Mouse (Mus musculus) bone marrow, adult 2 months (tissue): ENCODE data around the gene Zfp61. TPM values are rescaled to one million over a fixed set of nuclear protein-coding genes. Genes with fewer than 3 reads are reported as not detected.
"Not testable (repeated sequence)": the region's sequence is repeated elsewhere in the genome, so short reads cannot be mapped to it uniquely, and the experiment has no call there.

Experiments
- H3K27ac ChIP-seq: fragments of 200-500 bp; 2 replicates; pipeline ENCODE4 v1.5.1; 2012; ENCODE audit warnings: low read depth, mild to moderate bottlenecking, control low read depth, inconsistent platforms, low read length; ENCODE audit not compliant: control insufficient read depth, poor library complexity, insufficient read depth
- H3K4me1 ChIP-seq: fragments of 200-500 bp; 2 replicates; pipeline ENCODE4 v1.6.1; 2011; ENCODE audit warnings: low read length; ENCODE audit not compliant: control insufficient read depth, insufficient read depth
- H3K4me3 ChIP-seq: fragments of 200-500 bp; replicated peaks from 2 replicates; pipeline ENCODE3; 2011; ENCODE audit warnings: mild to moderate bottlenecking, low read depth, low read length, control low read depth; ENCODE audit not compliant: control insufficient read depth
- CTCF ChIP-seq: fragments of 200-500 bp; IDR thresholded peaks from 2 replicates; pipeline ENCODE4 v1.5.1; 2011; ENCODE audit warnings: low read length, control low read depth; ENCODE audit not compliant: control insufficient read depth, insufficient read depth
- POLR2A ChIP-seq: fragments of 200-500 bp; IDR thresholded peaks from 2 replicates; pipeline ENCODE4 v1.6.1; 2011; ENCODE audit warnings: low read depth, mild to moderate bottlenecking, control low read depth, low read length, borderline replicate concordance; ENCODE audit not compliant: control insufficient read depth
- WGBS: fragments of 180-500 bp; shearing (Covaris S2); methylation state at CpG from one replicate; pipeline ENCODE4 v1.1.7; 2018; 5-methylcytosine and 5-hydroxymethylcytosine counted together
- polyA plus RNA-seq: library from polyadenylated mRNA; stranded (reverse); fragments of >200 nt; gene quantifications from 2 replicates; pipeline ENCODE4 v1.2.4, GENCODE M21; 2011; ENCODE audit warnings: low replicate concordance; ENCODE audit not compliant: missing spikeins, insufficient read depth, insufficient read length

The Zfp61 gene
- polyA plus RNA-seq, 1 experiment = 14.4 TPM

DNA sequence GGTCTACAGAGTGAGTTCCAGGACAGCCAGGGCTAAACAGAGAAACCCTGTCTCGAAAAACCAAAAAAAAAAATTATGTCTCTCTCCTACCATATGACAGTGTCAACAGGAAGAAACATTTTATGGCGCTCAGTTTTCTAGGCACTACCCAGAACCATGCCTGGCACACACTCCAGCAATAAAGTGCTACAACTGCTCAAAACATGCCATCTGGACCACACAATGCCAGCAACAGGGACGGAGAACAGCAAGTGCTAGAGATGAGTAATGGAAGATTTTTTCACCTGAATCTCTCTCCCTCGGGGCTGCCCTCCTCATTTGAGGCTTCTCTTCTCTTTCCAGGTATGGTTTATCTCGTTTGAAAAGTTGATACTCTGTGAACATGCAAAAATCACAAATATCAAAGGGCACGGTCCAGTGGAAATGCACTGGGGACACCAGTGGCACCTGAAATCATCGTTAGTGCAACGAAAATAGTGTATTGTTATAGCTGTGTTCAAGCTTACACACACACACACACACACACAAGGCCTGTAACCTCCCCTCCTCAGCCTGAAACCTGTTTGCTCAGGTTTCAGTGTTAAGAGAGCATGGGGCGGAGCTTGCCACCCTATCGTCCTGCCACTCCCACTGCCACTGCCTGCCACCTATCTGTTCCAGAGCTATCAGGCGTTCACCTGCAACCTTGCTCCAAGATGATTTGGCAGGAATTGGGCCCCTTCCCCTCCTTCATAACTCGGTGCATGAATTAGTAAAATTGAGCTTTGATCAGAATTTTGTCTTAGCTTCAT lies 7.8 kb downstream of the Zfp61 start:
- no peak overlapping the region for H3K4me3 ChIP-seq
- WGBS = 82% methylated on average over 12 of the region's 12 CpGs
- no peaks in the 10 kb centered on the region for H3K4me1 ChIP-seq
- TF ChIP-seq CTCF (no peak), POLR2A (no peak)
- H3K27ac ChIP-seq = no peak overlapping the region

DNA sequence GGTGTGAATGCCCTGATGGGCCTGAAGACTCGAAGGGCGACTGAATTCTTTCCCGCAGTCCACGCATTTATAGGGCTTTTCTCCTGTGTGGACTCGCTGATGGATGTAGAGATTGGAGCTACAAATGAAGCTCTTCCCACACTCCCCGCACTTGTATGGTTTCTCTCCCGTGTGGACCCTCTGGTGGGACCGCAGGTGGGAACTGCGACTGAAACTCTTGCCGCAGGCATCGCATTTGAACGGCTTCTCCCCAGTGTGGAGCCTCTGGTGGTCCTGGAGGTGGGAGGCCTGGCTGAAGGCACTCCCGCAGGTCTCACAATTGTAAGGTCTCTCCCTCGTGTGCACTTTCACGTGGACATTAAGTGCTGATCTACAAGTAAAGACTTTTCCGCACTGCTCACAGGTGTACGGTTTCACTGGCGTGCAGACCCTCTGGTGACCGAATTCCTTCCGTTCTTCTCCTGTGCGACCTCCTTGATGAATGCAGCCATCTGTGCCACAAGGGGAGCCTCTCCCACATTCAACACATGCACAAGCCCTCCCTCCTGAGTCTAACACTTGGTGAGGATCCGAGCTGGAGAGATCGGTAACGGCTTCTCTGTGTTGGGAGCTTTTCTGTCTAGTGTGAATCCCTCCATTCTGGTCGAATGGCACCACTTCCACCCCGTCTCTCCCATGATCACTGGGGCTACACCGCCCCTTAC lies 9.5 kb downstream of the Zfp61 start:
- no peak overlapping the region for H3K27ac ChIP-seq
- TF ChIP-seq POLR2A (no peak), CTCF (no peak)
- no peaks in the 10 kb centered on the region for H3K4me1 ChIP-seq
- no peak overlapping the region for H3K4me3 ChIP-seq
- 90% methylated on average over 27 of the region's 27 CpGs for WGBS

DNA sequence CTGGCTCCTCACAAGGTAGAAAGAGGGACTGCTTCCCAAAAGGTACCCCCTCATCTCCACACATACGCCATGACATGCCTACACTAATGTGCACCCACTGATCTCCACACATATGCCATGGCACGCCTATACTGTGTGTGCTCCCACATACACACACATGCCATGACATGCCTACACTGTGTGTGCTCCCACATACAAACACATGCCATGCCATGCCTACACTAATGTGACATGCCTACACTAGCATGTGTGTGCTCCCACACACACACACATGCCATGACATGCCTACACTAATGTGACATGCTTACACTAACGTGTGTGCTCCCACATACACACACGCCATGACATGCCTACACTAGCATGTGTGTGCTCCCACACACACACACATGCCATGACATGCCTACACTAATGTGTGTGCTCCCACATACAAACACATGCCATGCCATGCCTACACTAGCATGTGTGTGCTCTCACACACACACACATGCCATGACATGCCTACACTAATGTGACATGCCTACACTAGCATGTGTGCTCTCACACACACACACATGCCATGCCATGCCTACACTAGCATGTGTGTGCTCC lies 10.8 kb downstream of the Zfp61 start:
- WGBS = 90% methylated on average over 4 of the region's 4 CpGs
- no peaks in the 10 kb centered on the region for H3K4me1 ChIP-seq

DNA sequence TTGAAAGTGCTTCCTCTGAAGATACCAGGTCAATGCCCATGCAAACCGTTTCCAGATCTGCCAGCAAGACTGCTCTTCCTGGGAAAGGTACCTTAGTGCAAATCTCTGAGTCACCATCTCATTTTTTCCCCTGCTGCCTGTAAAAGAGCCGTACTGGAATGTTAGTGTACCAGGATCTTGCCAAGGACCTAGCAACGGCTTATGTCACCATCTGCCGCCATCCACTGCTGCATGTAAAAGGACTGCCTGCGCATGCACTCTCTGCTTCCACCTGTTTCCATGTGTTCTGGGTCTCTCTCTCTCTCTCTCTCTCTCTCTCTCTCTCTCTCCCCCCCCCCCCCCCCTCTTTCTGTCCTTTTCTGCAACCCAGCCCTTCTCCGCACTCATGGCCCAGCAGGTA lies 12.5 kb downstream of the Zfp61 start:
- TF ChIP-seq POLR2A = no peak
- no peak for TF ChIP-seq CTCF
- Histone ChIP-seq H3K27ac (no peak overlapping the region), H3K4me3 (no peak overlapping the region), H3K4me1 (no peaks in the 10 kb centered on the region)
- WGBS = 88% methylated on average over 6 of the region's 6 CpGs

More for the DNA sequence above, 10.8 kb downstream of the Zfp61 start:
- Histone ChIP-seq H3K27ac (no peak overlapping the region), H3K4me3 (no peak overlapping the region)
- no peak for TF ChIP-seq CTCF
- no peak for TF ChIP-seq POLR2A

DNA sequence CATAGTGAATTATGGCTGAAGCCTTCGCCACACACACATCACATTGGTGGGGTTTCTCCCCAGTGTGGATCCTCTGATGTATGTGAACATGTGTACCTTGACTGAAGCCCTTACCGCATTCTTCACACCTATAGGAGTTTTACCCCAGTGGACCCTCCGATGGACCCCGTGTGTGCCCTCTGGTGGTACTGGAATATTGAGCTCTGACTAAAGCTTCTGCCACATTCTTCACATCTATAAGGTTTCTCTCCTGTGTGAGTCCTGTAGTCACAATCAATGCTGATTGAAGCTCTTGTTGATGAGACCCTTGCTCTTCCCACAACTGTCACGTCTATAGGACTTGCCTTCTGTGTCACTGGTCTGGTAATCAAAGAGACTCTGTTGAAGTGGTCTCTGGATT lies 13.4 kb downstream of the Zfp61 start:
- no peaks in the 10 kb centered on the region for H3K4me1 ChIP-seq
- TF ChIP-seq POLR2A (no peak), CTCF (no peak)
- H3K4me3 ChIP-seq = no peak overlapping the region
- 75% methylated on average over 5 of the region's 5 CpGs for WGBS
- H3K27ac ChIP-seq = no peak overlapping the region

DNA sequence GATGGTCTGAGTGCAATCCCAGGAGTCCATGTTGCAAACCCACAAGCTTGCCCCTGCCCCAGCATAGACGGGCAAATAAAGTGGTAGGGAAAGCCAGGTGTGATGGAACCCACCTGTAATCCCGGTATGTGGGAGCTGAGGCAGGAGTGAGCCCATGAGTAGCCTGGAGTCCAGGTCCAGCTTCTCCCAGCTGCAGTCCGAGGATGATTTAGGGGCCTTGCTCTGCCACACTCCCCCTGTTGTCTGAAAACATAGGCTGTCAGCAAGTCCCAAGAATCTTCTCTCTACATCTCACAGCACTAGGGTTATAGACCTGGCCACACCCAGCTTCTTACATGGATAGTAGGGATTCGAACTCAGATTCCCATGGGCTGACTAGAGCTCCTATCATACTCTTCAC lies 14.1 kb downstream of the Zfp61 start:
- TF ChIP-seq CTCF (no peak), POLR2A (no peak)
- no peak overlapping the region for H3K27ac ChIP-seq
- WGBS = 71% methylated on average over 4 of the region's 4 CpGs
- H3K4me3 ChIP-seq = no peak overlapping the region
- H3K4me1 ChIP-seq = no peaks in the 10 kb centered on the region

DNA sequence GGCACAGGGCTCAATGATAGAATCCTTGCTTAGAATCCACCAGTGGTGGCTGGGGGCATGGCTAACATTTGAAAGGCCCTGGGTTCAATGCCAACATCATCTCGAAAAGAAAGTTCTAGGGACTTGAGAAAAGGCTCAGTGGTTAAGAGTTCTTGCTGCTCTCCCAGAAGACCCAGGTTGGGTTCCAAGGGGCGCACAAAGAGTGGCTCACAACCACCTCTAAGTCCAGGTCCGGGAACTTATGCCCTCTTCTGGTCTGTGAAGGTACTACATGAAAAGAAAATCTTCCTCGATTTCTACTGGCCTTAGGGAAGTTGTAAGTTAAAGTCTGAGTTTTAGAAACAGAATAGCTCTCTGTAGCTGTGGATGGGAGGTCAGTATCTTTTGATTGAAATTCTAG lies 14.9 kb downstream of the Zfp61 start:
- no peak for TF ChIP-seq CTCF
- TF ChIP-seq POLR2A = no peak
- no peak overlapping the region for H3K27ac ChIP-seq
- H3K4me3 ChIP-seq = no peak overlapping the region
- H3K4me1 ChIP-seq = no peaks in the 10 kb centered on the region
- WGBS = 49% methylated on average over 4 of the region's 4 CpGs

DNA sequence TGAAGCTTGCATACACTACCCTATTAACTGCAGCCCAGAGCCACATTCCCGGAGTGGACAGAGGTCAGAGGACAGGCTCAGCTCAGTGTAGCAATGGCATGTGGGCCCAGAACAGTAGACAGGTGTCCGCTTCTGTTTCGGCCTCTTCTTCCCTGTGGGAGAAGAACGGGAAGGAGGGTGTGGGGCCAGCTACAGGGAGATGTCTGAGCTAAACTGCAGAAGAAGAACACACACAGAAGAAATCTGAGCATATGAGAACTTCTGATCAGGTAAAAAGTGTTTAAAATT lies 20.2 kb downstream of the Zfp61 start:
- no peak overlapping the region for H3K4me3 ChIP-seq
- H3K27ac ChIP-seq = no peak overlapping the region
- TF ChIP-seq POLR2A (no peak), CTCF (no peak)
- H3K4me1 ChIP-seq = no peaks in the 10 kb centered on the region
- WGBS = 64% methylated on average over 4 of the region's 4 CpGs

DNA sequence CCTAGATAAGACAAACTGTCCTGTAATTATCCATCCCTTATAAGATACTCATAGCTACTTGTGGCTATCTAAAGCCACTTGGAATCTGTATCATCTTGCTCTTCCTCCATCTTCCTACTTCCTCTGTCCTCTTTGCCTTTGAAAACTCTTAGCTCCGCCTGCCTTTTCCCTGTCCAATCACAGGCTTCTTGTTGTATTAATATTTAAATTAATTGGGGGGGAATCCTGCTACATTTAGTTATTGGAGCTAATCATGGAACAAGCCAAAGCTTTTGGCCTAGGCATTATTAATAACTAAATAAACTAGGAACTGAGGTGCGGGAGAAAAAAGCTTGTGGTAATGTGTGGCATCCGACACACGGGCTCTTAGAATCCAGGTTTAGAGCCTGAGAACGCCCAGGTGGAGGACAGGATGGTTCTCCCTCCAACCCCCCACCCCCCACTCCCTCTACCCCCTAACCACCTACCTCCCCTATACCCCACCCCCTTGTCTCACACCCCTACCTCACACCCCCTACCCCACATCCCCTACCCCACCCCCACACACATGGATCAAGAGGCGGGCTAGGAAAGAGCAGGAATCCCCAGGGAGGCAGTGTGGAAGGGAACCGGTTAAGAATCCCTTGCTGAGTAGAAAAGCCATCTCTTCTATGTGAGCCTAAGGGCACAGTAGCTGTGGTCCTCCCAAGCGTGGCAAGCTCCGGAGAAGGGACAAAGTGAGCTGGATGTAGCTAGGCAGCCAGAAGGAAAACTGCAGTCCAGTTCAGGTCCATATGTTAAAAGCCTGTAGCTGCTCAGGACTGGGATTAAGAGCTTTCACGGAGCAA lies 20.8 kb downstream of the Zfp61 start:
- H3K4me3 ChIP-seq = no peak overlapping the region
- TF ChIP-seq POLR2A (no peak), CTCF (no peak)
- no peaks in the 10 kb centered on the region for H3K4me1 ChIP-seq
- 62% methylated on average over 10 of the region's 10 CpGs for WGBS
- no peak overlapping the region for H3K27ac ChIP-seq

DNA sequence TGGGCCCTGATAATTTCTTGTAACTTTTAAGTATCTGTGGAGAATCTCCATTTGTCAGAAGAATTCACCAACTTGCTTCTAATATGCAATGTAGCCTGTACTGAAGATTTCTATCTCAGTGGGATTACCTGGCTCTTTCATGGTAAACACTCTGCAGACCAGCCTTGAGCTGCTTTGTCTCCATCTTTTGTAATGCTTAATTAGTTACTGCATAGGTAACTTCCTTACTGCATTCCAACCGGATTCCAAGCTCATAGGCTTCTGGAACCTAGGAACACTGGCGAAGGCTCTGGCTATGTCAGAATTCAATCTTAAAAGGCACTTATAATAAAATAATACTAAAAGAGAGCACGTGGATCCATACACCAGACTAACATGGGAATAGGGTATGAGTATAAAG lies 22.3 kb downstream of the Zfp61 start:
- not testable (repeated sequence) for H3K4me1 ChIP-seq, H3K27ac ChIP-seq, H3K4me3 ChIP-seq
- WGBS = 75% methylated on average over 3 of the region's 3 CpGs
